Mouse (Mus musculus) heart, embryonic 11.5 days (tissue): ENCODE measurements around the gene Gpr19. TPM values are rescaled to one million over a fixed set of nuclear protein-coding genes. Genes with fewer than 3 reads are reported as not detected.

Source experiments
- ATAC-seq: fragments of 200-750 bp; cut with Nextera tagmentation; replicated peaks from 2 replicates; pipeline ENCODE4 v1.8.0; 2017; ENCODE audit warnings: moderate library complexity; ENCODE audit not compliant: insufficient number of reproducible peaks, low FRiP score, low TSS enrichment
- H3K27ac ChIP-seq: fragments of 300-500 bp; sonication (generic); 2 replicates; pipeline ENCODE4 v1.5.1; 2014; ENCODE audit warnings: mild to moderate bottlenecking, low read depth, low read length
- H3K27me3 ChIP-seq: fragments of 300-500 bp; sonication (generic); 2 replicates; pipeline ENCODE4 v1.6.1; 2014; ENCODE audit warnings: mild to moderate bottlenecking, low read length, mixed read lengths; ENCODE audit not compliant: control insufficient read depth, insufficient read depth
- H3K36me3 ChIP-seq: fragments of 300-500 bp; sonication (generic); 2 replicates; pipeline ENCODE4 v1.6.1; 2014; ENCODE audit warnings: mild to moderate bottlenecking, low read length, moderate library complexity, mixed read lengths; ENCODE audit not compliant: control insufficient read depth, insufficient read depth
- H3K4me1 ChIP-seq: fragments of 300-500 bp; sonication (generic); 2 replicates; pipeline ENCODE4 v1.6.1; 2014; ENCODE audit warnings: low read length; ENCODE audit not compliant: control insufficient read depth, insufficient read depth
- H3K4me2 ChIP-seq: fragments of 300-500 bp; sonication (generic); 2 replicates; pipeline ENCODE4 v1.6.1; 2014; ENCODE audit warnings: mild to moderate bottlenecking, moderate library complexity
- H3K4me3 ChIP-seq: fragments of 300-500 bp; sonication (generic); 2 replicates; pipeline ENCODE4 v1.5.1; 2014; ENCODE audit warnings: low read depth, low read length
- H3K9ac ChIP-seq: fragments of 300-500 bp; sonication (generic); 2 replicates; pipeline ENCODE4 v1.6.1; 2014; ENCODE audit warnings: mild to moderate bottlenecking, low read depth, low read length, moderate library complexity
- H3K9me3 ChIP-seq: fragments of 300-500 bp; sonication (generic); replicated peaks from 2 replicates; pipeline ENCODE4 v1.6.1; 2016; ENCODE audit warnings: low read length; ENCODE audit not compliant: control insufficient read depth
- WGBS: fragments of 180-500 bp; shearing (Covaris S2); extraction: QIAGEN DNeasy Blood & Tissue Kit; methylation state at CpG from one replicate; pipeline ENCODE4 v1.1.7; 2014; ENCODE audit not compliant: insufficient replicate concordance; 5-methylcytosine and 5-hydroxymethylcytosine counted together
- polyA plus RNA-seq: library from polyadenylated mRNA; unstranded; fragments of >200 nt; fragmentation: Nextera tagmentation; extraction: Ambion mirVana; gene quantifications from 2 replicates; pipeline ENCODE4 v1.2.1, GENCODE M21; 2014

Gene Gpr19
- polyA plus RNA-seq, 1 experiment from 2014 or later: 12.0 TPM

DNA sequence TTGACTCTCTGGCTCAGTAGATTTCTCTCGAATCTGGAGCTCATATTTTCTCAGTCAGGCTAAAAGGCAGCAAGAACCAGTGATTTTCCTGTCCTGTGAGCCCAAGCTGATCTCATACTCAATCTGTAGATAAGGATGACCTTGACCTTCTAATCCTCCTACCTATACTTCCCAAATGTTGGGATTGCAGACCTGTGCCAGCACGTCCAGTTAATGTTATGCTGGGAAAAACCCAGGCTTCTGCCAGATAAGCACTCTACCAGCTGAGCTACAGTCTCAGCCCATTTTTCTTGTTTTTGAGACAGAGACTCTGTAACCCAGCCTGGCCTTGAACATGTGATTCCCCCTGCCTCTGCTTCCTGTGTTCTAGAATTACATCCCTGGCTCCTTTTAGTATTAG lies 58.0 kb downstream of the Gpr19 start:
- Histone ChIP-seq H3K27me3 (no peaks in the 10 kb centered on the region), H3K4me2 (no peak overlapping the region), H3K9me3 (no peaks in the 10 kb centered on the region), H3K27ac (no peak overlapping the region), H3K9ac (no peak overlapping the region), H3K4me1 (no peaks in the 10 kb centered on the region), H3K36me3 (no peaks in the 10 kb centered on the region), H3K4me3 (no peak overlapping the region)
- no peak for ATAC-seq
- WGBS: 73% methylated on average over 2 of the region's 2 CpGs

DNA sequence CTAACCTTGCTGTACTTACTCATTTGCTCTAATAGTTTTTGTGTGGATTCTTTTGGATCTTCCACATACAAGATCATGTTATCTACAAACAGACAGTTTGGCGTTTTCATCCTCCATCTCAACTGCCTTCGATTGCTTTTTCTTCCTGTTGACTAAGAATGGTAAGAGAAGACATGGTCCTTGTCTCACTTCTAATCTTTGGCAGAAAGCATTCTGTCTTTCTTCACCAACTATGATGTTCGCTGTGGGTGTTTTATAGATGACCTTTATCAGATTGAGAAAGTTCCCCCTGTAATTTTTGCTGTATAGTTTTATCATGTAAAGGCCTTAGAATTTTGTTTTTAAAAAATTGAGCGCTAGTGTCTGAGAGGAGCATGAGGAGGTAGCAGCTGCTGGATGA lies 60.3 kb downstream of the Gpr19 start:
- H3K4me2 ChIP-seq: no peak overlapping the region
- no peak overlapping the region for H3K9ac ChIP-seq
- no peaks in the 10 kb centered on the region for H3K4me1 ChIP-seq
- WGBS: 80% methylated on average over 4 of the region's 4 CpGs
- H3K27ac ChIP-seq: no peak overlapping the region
- no peak for ATAC-seq
- H3K4me3 ChIP-seq: no peak overlapping the region
- H3K36me3 ChIP-seq: no peaks in the 10 kb centered on the region
- no peaks in the 10 kb centered on the region for H3K9me3 ChIP-seq
- H3K27me3 ChIP-seq: no peaks in the 10 kb centered on the region

DNA sequence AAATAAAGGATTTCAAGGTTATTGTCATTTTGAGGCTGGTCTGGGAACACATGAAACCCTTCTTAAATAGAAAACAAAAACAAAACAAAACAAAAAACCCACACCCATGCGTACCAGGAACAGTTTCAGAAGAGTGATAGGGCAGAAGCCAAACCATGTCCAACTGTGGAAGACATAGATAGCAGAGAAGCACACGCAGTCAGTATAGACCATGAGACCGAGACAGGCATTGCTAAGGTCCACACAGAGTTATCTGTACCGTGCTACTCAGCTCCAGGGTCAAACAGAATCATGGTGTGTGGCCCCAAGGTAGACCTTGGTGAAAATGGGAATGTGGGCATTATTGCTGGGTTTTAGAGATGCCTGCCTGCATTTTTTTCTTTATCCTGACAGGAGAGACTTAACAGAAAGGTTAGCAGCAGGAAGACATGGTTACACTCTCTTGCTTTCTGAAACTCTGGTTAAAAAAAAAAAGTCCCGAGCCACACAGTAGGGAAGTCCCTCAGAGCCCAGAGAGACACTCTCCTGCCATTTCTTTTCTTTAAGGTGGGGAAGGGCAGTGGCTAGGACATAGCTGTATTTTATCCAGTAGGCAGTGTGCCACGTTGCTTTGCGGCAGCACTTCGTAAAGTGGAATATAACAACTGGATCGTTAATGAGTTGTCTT lies 63.7 kb downstream of the Gpr19 start:
- no peak for ATAC-seq
- no peak overlapping the region for H3K27ac ChIP-seq
- H3K9ac ChIP-seq: 0 out of 2 replicates have a peak overlapping the region, but pooled peaks have one; percentile 10

DNA sequence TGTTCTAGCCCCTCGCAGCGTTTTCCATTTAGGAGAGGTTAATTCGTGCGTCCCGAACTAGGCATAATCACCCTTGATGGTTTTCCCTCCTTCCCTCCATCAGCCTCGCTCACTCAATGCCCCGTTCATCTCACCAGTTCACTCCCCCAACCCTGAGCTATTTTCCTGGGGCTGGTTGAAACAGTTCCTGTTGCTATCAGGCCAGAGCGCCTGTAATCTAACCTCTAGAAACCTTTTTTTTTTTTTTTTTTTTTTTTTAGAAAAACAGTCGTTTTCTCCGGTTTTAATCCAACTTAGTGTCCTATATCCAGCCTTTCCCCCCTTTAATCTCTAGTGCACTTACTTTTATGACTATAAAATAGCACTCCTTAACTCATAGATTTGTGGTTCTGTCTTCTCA lies 67.6 kb downstream of the Gpr19 start:
- no peaks in the 10 kb centered on the region for H3K36me3 ChIP-seq
- peak overlapping the region; percentile 80 for H3K9ac ChIP-seq
- H3K27me3 ChIP-seq: no peaks in the 10 kb centered on the region
- peak overlapping the region; percentile 73 for H3K4me3 ChIP-seq
- H3K9me3 ChIP-seq: no peaks in the 10 kb centered on the region
- peak overlapping the region; percentile 93; the same call in 1 of the 2 replicates for H3K27ac ChIP-seq
- 2% methylated on average over 10 of the region's 10 CpGs for WGBS
- H3K4me1 ChIP-seq: no peaks in the 10 kb centered on the region; the same call in 1 of the 2 replicates
- peak overlapping the region; percentile 81 for H3K4me2 ChIP-seq
- ATAC-seq: no peak

More for the DNA sequence above, 63.7 kb downstream of the Gpr19 start:
- Histone ChIP-seq H3K4me3 (no peak overlapping the region), H3K27me3 (no peaks in the 10 kb centered on the region), H3K4me2 (no peak overlapping the region), H3K9me3 (no peaks in the 10 kb centered on the region), H3K36me3 (no peaks in the 10 kb centered on the region), H3K4me1 (no peaks in the 10 kb centered on the region)
- 75% methylated on average over 9 of the region's 9 CpGs for WGBS

DNA sequence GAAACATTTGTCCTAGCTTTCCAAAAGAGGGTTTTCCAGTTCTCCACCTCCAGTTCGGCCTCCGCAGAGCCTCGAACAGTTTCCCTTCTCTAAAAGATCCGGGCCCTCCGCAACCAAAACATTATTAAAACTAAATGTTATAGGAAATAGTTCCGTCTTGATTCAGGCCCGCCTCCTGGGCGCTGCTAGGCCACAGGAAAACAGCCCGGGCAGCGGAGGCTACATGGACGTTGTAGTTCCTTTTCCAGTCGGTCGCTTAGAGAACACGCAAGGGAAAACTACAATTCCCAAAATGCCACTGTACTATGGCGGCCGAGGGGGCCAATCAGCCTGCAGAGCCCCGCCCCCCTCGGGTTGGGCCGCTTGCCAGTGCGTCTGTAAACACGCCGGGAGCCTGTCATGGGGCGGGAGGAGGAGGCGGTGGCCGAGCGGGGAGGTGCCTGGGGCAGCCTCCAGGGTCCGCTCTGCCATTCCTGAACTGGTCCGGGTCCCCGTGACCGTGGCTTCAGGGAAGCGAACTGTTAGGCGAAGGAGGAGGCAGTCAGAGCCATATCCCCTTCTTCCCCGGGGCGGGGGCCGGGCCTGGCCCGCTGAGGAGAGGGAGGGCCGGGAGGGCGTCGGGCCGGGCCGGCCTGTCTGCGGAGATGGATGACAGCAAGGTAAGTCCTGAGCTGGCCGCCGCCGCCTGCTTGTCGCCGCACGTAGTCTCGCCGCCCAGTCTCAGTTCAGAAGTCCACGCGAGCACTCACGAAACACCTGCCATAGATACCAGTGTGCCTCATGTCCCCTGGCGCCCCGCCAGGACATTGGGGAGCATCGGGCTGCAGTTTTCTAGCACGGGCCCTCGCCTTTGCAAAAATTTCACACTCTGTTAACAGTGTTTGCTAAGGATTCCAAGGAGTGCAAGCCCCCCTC lies 68.3 kb downstream of the Gpr19 start, which contains the start of gene Crebl2:
Gene Crebl2, plus strand, starts transcription at position 369 of the 915 bp plus-strand sequence.
- no peaks in the 10 kb centered on the region for H3K36me3 ChIP-seq
- no peaks in the 10 kb centered on the region; the same call in 1 of the 2 replicates for H3K4me1 ChIP-seq
- H3K4me2 ChIP-seq: peak within 1 kb of the TSS; percentile 81
- H3K27ac ChIP-seq: peak within 1 kb of the TSS; percentile 93
- peak; percentile 97 for ATAC-seq
- under 1% methylated on average over 52 of the region's 58 CpGs for WGBS
- no peaks in the 10 kb centered on the region for H3K9me3 ChIP-seq
- H3K4me3 ChIP-seq: peak within 1 kb of the TSS; percentile 73
- H3K9ac ChIP-seq: peak within 1 kb of the TSS; percentile 85
- H3K27me3 ChIP-seq: no peaks in the 10 kb centered on the region

DNA sequence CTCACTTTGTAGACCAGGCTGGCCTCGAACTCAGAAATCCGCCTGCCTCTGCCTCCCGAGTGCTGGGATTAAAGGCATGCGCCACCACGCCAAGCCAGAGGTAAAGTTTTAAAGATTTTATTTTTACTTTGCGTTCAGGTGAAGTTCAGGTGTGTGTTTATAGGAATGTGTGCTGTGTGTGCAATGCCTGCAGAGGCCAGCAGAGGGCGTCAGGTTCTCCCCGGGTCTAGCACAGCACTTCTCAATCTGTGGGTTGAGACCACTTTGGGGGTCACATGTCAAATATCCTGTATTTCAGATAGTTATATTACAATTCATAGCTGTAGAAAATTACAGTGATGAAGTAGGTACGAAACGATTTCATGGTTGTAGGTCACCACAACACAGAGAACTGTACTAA lies 75.5 kb downstream of the Gpr19 start:
- ATAC-seq: no peak
- H3K9ac ChIP-seq: no peak overlapping the region
- 62% methylated on average over 10 of the region's 10 CpGs for WGBS
- H3K36me3 ChIP-seq: no peaks in the 10 kb centered on the region
- H3K9me3 ChIP-seq: no peaks in the 10 kb centered on the region
- H3K4me3 ChIP-seq: no peak overlapping the region
- no peaks in the 10 kb centered on the region for H3K27me3 ChIP-seq
- H3K27ac ChIP-seq: no peak overlapping the region
- no peaks in the 10 kb centered on the region; the same call in 1 of the 2 replicates for H3K4me1 ChIP-seq
- H3K4me2 ChIP-seq: no peak overlapping the region

DNA sequence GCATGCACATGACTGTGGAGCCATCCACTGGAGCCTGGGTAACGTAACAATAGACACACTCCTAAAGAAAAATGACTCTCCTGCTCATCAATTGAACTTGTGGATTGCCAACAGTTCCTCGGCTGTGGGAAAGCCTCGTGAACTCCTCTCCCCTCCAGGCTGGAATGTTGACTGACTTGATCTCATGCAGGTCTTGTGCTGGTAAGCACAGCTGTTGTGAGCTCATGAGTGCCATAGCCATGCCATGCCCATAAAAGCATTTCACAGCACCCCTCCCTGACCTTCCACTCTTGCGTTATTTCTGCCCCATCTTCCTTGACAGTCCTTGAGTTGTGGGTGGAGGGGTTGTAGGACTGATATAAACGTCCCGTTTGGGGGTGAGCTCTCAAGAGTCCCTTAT lies 78.0 kb downstream of the Gpr19 start:
- H3K36me3 ChIP-seq: no peaks in the 10 kb centered on the region
- no peak for ATAC-seq
- H3K27me3 ChIP-seq: no peaks in the 10 kb centered on the region
- H3K4me1 ChIP-seq: no peaks in the 10 kb centered on the region
- no peak overlapping the region for H3K4me2 ChIP-seq
- 56% methylated on average over 6 of the region's 6 CpGs for WGBS
- no peak overlapping the region for H3K4me3 ChIP-seq
- H3K9me3 ChIP-seq: no peaks in the 10 kb centered on the region
- no peak overlapping the region for H3K27ac ChIP-seq
- no peak overlapping the region for H3K9ac ChIP-seq

DNA sequence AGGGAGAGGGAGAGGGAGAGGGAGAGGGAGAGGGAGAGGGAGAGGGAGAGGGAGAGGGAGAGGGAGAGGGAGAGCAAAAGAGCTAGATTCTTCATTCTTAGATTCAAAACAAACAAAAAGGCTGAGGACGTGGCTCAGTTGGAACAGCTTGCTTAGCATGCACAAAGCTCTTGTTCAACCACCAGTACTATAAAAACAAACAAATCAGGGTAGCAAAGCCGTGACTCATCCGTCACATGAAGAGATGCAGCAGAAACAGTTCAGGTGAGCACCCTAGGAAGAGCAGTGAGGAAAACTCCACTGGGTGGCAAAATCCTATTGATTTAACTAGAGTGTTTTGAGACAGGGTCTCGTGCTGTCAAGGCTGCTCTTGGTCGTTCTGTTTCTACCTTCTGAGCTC lies 78.6 kb downstream of the Gpr19 start:
- no peak overlapping the region for H3K27ac ChIP-seq
- no peak overlapping the region for H3K4me3 ChIP-seq
- 47% methylated on average over 5 of the region's 5 CpGs for WGBS
- no peak overlapping the region for H3K9ac ChIP-seq
- ATAC-seq: no peak
- H3K36me3 ChIP-seq: no peaks in the 10 kb centered on the region
- no peaks in the 10 kb centered on the region for H3K4me1 ChIP-seq
- no peaks in the 10 kb centered on the region for H3K9me3 ChIP-seq
- no peak overlapping the region for H3K4me2 ChIP-seq
- no peaks in the 10 kb centered on the region for H3K27me3 ChIP-seq
